Mouse (Mus musculus) heart, adult 2 months (tissue): ENCODE data around the gene Nelfa.

Experiments
- CTCF ChIP-seq: fragments of 200-600 bp; IDR thresholded peaks from 2 replicates; pipeline ENCODE4 v1.8.1; 2022; ENCODE audit warnings: antibody characterized with exemption, mild to moderate bottlenecking, moderate library complexity
- POLR2A ChIP-seq: fragments of 200-500 bp; IDR thresholded peaks from 2 replicates; pipeline ENCODE4 v1.6.1; 2011; ENCODE audit warnings: mild to moderate bottlenecking, low read depth, low read length, control low read depth; ENCODE audit not compliant: insufficient read depth

- no peak for TF ChIP-seq CTCF
- TF ChIP-seq POLR2A = no peak
These were observed 12.1 kb upstream of the Nelfa start for GRCm38 (mm10) chr5:33948314-33948713.
